Mouse (Mus musculus) CD8-positive naive resting alpha-beta T cell, adult 2 months (primary cell): ENCODE results near the gene Shq1.

ENCODE experiments used
- DNase-seq, 2 experiments: peaks; one replicate each; pipeline ENCODE4 v3.0.0; 2022; ENCODE audit warnings: low read depth in 2 of 2, low spot score in 2 of 2

The Shq1 gene

DNA sequence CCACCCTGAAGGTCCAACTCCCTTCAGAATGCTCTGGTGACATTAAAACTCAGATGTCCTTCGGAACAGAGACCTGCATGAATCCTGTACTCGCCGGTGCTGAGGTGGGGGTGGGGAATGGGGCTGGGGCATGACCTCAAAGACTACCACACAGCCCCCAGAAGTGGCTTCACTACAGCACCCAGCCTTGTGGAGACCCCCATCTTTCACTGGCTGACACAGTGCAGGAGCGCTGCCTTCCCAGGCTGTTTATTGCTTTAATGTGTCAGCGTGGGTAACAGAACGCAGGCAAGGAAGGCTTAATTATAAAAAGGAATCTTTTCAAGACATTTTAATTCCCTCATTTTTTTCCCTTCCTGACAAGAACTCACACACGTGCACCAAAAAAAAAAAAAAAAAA, 137.6 kb downstream of the Shq1 start:
- no peak for DNase-seq

DNA sequence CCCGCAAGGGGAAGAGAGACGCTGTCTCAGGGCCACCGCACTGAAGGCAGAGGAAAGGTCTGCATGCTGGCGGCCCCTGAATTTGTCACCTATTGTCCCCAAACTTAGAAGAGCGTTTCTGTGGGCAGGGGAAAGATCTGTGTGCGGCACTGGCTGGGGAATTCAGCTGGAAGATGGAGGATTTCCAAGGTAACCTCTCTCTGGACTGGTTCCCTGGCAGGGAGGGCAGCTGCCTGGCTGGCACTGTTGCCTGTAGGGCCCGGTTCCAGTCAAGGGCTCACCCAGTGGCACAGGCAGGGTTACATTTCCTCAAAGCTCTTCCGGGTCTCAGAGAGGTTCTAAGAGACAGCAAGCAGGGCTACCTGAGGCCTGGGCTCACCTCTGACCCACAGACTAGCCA, 138.6 kb downstream of the Shq1 start:
- DNase-seq: no peak

DNA sequence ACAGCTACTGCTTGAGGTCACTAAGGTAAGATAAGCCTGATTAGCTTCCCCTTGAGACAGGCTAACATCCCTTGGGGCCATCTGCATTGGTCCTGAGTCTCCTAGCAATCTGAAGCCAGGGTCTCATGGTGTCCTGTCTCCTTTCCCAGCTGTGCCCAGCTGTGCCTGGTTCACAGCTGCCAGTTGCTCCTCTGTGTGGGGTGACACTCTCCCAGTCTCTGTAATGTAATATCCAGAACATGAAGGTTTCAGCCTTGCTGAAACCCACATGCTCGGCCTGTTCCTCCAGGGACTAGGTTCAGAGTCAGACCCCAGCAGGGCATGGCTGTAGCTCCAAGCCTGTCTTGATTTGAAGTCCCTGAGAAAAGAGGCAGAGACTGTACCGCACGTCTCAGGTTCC, 141.3 kb downstream of the Shq1 start:
- DNase-seq: no peak

DNA sequence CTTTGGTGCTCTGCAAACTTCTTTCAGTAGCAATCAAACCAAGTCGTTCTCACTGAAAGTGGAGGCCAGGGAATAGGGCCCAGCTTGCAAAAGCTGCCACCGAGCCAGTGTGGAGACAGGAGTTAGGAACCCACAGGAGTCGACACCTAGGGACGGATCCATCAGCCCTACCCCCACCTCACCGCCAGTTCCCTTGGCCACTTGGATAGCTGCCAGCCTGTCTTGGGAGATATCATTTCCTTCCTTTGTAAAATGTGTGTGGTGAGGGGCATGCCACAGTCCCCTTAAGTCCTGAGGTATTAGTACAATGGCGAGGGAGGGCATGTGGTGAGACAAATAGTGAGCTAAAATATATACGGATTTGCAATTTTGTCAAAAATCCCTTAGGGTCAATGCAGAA, 142.4 kb downstream of the Shq1 start:
- DNase-seq: no peak

DNA sequence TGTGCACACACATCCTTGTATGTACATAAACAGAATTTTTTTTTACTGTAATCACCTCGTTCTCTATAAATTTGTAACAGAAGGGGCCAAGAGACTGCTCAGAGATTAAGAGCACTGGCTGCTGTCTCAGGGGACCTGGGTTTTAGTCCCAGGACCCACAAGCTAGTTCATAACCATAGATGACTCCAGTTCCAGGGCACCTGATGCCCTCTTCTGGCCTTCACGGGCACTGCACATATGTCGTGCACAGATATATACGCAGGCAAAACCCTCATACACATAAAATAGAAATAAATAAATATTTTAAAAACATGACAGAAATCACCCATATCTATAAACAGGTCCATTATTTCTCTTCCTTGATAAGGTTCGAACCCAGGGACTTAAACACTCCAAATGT, 143.0 kb downstream of the Shq1 start:
- DNase-seq: no peak

DNA sequence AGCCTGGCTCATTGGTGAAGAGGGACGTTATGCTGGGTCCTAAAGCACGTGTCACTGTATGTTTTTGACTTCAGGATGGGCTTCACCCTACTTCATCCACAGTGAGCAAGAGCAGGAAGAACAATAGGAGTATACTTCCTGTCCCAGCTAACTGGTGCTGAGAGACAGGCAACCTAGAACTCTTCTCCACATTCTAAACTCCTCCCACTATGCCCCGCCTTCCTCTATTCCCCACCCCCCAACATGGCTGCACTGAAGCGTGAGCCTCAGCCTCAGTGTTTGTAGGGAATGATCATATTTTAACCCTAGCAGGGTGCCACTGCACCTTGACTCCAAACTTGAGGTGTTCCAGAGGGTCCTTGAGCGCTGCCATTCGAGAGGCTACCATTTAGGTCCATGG, 143.8 kb downstream of the Shq1 start:
- DNase-seq: no peak

DNA sequence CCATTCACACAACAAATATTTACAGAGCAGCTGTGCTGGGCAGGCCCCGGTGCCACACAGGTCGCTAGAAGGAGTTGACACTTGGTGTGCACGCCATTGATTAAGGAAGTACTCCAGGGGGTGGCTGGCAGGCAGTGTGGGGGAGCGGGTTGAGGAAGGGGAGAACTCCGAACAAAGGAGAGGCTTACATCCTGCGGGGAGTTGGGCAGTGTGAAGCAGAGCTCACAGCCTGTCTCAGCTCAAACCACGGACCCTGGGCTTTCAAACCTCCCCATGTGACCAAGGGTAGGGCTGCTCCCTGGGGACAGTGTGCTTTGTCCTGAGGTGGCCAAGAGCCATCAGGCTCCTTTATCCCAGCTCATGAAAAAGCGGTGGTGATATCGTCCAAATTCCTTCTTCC, 144.9 kb downstream of the Shq1 start:
- DNase-seq: no peak

DNA sequence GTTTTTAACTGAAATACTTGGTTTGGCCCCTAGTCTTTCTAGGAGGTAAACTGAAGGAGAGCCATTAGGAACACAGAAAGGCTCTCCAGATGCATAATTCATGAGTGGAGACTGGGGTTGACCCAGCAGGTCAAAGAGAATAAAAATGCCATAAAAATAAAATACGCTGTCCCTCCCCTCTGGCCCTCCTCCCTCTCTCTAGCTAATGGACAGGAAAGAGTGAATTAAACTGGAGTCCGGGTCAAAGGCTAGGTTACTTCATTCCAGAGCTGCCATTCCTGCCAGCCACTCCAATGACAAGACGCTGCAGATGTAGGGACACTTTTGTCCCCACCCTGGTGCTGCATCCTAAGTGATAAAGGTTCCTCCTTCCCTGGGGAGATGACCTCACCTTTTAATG, 145.5 kb downstream of the Shq1 start:
- DNase-seq: no peak

DNA sequence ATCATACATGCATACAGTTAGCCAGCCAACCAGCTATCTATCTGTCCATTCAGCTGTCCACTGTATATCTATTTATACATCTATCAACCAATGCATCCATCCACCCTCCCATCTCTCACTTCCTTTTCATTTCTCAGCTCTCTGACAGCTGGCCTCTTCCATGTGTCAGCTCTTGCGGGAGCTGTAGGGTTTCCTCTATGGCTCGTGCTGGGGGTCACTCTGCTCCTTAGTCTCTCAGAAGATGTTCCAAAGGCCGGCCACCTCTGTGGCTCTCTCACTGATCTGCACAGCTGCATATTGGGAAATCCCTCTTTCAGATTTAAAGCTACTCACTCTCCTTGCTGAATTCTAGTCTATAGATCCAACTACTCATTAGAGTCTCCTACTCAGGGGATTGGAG, 148.5 kb downstream of the Shq1 start:
- DNase-seq: no peak

DNA sequence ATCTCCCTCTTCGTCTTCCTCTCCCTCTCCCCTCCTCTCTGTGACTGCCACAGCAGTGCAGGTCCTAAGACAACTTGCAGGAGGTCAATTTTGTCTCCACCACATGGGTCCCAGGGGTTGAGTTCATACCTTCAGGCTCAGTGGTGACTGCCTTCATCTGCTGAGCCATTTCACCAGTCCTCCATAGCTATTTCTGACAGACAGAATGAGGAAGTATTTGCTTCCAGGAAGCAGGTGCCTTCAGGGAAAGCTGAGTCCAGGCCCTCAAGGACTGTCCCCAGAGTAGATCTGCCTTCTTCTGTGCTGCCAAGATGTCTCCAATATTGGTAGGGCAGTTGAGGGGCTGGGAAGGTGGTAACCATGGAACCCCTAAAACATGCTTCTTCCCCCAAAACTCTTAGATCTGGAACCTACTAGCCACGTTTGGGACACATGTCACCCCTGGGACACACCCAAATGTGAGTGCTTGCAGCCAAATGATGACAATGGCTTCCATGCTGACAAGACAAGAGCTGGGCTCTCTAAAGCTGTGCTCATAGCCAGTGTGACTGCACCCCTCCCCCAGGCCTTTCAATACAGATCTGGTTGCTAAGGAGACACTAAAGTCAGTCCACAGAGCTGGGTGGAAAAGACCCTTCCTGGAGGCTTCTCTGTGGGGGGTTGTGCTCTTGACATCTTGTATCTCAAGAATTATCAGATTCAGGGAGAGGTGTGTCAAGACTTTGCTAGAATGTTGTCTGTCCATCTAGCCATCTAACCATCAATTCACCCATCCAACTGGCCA, 149.2 kb downstream of the Shq1 start:
- DNase-seq: no peak

DNA sequence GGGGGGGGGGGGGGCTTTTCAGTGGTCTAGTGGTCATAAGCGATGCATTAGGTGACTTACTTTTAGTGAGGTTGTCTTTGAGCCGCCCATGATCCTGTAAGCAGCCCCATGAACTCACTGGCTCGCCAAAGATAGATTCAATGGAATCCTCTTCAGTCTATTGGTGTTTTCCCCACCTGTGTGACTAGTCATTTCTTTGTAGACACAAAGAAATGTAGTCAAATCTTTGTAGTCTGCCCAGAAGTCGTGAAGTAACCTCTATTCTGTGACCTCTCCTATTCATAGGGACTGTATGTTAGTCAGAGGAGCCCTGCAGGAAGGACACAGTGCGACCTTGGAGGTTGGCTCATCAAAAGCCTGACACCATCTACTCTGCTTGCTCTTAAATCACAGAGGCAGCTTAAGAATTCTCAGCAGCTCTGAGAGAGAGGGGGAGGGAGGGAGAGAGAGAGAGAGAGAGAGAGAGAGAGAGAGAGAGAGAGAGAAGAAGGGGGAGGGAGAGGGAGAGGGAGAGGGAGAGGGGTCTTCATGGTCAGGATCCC, 150.3 kb downstream of the Shq1 start:
- no peak for DNase-seq

DNA sequence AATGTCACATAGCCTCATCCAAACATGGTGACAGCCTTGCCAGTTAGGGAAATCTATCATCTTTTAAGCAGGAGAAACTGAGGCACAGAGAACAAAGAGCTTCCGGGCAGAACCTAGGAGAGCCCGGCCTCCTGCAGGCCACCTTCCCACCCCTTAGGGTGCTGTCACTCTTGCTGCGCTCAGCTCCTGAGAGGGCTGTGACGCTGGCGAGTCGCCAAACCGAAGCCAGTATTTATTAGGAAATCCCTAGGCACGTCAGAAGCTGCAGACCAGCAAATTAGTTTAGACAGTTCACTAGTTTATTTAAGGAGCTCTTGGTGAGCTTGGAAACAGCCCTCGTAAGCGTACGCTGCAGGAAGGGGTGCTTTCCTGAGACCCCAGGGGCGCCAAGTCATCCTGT, 151.1 kb downstream of the Shq1 start:
- no peak for DNase-seq
